Mouse (Mus musculus) olfactory bulb, adult 2 months (tissue): ENCODE measurements around the gene Lifr.

Source experiments
- CTCF ChIP-seq: fragments of 200-500 bp; IDR thresholded peaks from 2 replicates; pipeline ENCODE4 v1.5.1; 2012; ENCODE audit warnings: low read depth, mild to moderate bottlenecking, low read length, moderate library complexity; ENCODE audit not compliant: insufficient read depth
- POLR2A ChIP-seq: fragments of 200-500 bp; IDR thresholded peaks from 2 replicates; pipeline ENCODE4 v1.6.1; 2012; ENCODE audit warnings: mild to moderate bottlenecking, low read depth, low read length, moderate library complexity; ENCODE audit not compliant: insufficient read depth

DNA sequence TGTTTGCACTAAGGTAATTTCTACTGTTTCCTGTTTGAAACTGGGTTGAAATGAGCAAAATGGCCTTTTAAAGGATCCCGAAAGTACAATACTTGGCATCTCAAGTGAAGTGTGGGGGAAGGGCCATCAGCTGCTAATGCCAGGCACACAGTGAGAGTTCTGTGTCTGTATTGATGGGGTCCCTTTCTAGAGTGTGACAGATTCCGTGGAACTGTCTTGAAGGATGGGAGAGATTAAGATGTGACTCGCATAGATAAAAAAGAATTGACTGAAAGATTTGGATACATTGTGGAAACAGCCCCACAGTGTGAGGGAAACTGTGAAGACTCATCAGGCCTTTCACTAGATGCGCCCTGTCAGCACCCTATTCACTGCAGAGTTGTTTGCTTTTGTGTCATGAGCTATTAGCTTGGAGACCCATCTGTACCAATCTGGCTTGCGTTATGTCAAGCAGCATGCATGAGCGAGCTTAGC, 104.4 kb downstream of the Lifr start:
- TF ChIP-seq POLR2A (no peak), CTCF (no peak)
